Mouse (Mus musculus) layer of hippocampus, adult 2 months (tissue): ENCODE measurements at regions not wholly inside any gene's neighbourhood (a gene's known extent, or its start where the extent isn't known, plus 50 kb on each side); places are given as distances from the start of the nearest gene placed in this dataset.

Experiments
- DNase-seq, 2 experiments: peaks; one replicate each; pipeline ENCODE4 v3.0.0; 2022; ENCODE audit warnings: low spot score in 2 of 2
- H3K27ac ChIP-seq: fragments of 200-600 bp; 2 replicates; pipeline ENCODE4 v1.8.1; 2022
- H3K4me3 ChIP-seq: fragments of 200-600 bp; 2 replicates; pipeline ENCODE4 v1.8.1; 2022; ENCODE audit warnings: mild to moderate bottlenecking
- CTCF ChIP-seq: fragments of 200-600 bp; conservative IDR thresholded peaks from 2 replicates; pipeline ENCODE4 v1.8.1; 2022; ENCODE audit warnings: antibody characterized with exemption, mild to moderate bottlenecking, moderate library complexity

- DNase-seq: no peak
- no peak overlapping the region for H3K27ac ChIP-seq
Measured at GRCm38 (mm10) chr2:124753717-124754116, 314.2 kb upstream of the Slc24a5 start.

GRCm38 (mm10) chr2:124755244-124755643 lies 312.7 kb upstream of the Slc24a5 start:
- no peak overlapping the region for H3K27ac ChIP-seq
- H3K4me3 ChIP-seq: no peak overlapping the region
- DNase-seq: no peak
- no peak for TF ChIP-seq CTCF

More at GRCm38 (mm10) chr2:124753717-124754116, 314.2 kb upstream of the Slc24a5 start:
- no peak for TF ChIP-seq CTCF
- no peak overlapping the region for H3K4me3 ChIP-seq

- Histone ChIP-seq H3K27ac (no peak overlapping the region), H3K4me3 (no peak overlapping the region)
- no peak for DNase-seq
- no peak for TF ChIP-seq CTCF
Measured at GRCm38 (mm10) chr2:124758992-124759391, 308.9 kb upstream of the Slc24a5 start.

- Histone ChIP-seq H3K4me3 (no peak overlapping the region), H3K27ac (no peak overlapping the region)
- no peak for DNase-seq
- TF ChIP-seq CTCF: no peak
Measured at GRCm38 (mm10) chr2:124763650-124764049, 304.3 kb upstream of the Slc24a5 start.

GRCm38 (mm10) chr2:124764186-124764910 lies 303.6 kb upstream of the Slc24a5 start:
- Histone ChIP-seq H3K4me3 (no peak overlapping the region), H3K27ac (no peak overlapping the region)
- DNase-seq: no peak
- TF ChIP-seq CTCF: no peak

GRCm38 (mm10) chr2:124769267-124769967 lies 298.5 kb upstream of the Slc24a5 start:
- no peak for TF ChIP-seq CTCF
- no peak for DNase-seq
- Histone ChIP-seq H3K4me3 (no peak overlapping the region), H3K27ac (no peak overlapping the region)

- no peak for TF ChIP-seq CTCF
- H3K4me3 ChIP-seq: no peak overlapping the region
- no peak for DNase-seq
Measured at GRCm38 (mm10) chr2:124770028-124770427, 297.9 kb upstream of the Slc24a5 start.

GRCm38 (mm10) chr2:124772055-124772708 lies 295.7 kb upstream of the Slc24a5 start:
- no peak for DNase-seq
- TF ChIP-seq CTCF: no peak
- Histone ChIP-seq H3K4me3 (no peak overlapping the region), H3K27ac (no peak overlapping the region)

More at GRCm38 (mm10) chr2:124770028-124770427, 297.9 kb upstream of the Slc24a5 start:
- no peak overlapping the region for H3K27ac ChIP-seq

- TF ChIP-seq CTCF: no peak
- no peak for DNase-seq
- no peak overlapping the region for H3K4me3 ChIP-seq
- H3K27ac ChIP-seq: no peak overlapping the region
Measured at GRCm38 (mm10) chr2:124775737-124776136, 292.2 kb upstream of the Slc24a5 start.

- no peak for DNase-seq
- no peak for TF ChIP-seq CTCF
- Histone ChIP-seq H3K4me3 (no peak overlapping the region), H3K27ac (no peak overlapping the region)
Measured at GRCm38 (mm10) chr2:124792633-124793036, 275.3 kb upstream of the Slc24a5 start.

GRCm38 (mm10) chr2:124811709-124812108 lies 256.2 kb upstream of the Slc24a5 start:
- no peak overlapping the region for H3K4me3 ChIP-seq
- DNase-seq: no peak
- no peak overlapping the region for H3K27ac ChIP-seq
- no peak for TF ChIP-seq CTCF

GRCm38 (mm10) chr2:124816814-124817213 lies 251.1 kb upstream of the Slc24a5 start:
- DNase-seq: no peak
- Histone ChIP-seq H3K27ac (no peak overlapping the region), H3K4me3 (no peak overlapping the region)
- TF ChIP-seq CTCF: no peak

- no peak for DNase-seq
- no peak overlapping the region for H3K27ac ChIP-seq
- no peak overlapping the region for H3K4me3 ChIP-seq
- no peak for TF ChIP-seq CTCF
Measured at GRCm38 (mm10) chr2:124819846-124820245, 248.1 kb upstream of the Slc24a5 start.
